Mouse (Mus musculus) spleen, postnatal 14 days (tissue): Measurements from ENCODE around the gene Cinp.

Source experiments
- DNase-seq, 2 experiments: peaks; one replicate each; pipeline ENCODE4 v3.0.0; 2021 to 2022; ENCODE audit warnings: low spot score in 2 of 2

The Cinp gene

GRCm38 (mm10) chr12:110835182-110835581, 53.8 kb downstream of the Cinp start:
- no peak for DNase-seq

DNA sequence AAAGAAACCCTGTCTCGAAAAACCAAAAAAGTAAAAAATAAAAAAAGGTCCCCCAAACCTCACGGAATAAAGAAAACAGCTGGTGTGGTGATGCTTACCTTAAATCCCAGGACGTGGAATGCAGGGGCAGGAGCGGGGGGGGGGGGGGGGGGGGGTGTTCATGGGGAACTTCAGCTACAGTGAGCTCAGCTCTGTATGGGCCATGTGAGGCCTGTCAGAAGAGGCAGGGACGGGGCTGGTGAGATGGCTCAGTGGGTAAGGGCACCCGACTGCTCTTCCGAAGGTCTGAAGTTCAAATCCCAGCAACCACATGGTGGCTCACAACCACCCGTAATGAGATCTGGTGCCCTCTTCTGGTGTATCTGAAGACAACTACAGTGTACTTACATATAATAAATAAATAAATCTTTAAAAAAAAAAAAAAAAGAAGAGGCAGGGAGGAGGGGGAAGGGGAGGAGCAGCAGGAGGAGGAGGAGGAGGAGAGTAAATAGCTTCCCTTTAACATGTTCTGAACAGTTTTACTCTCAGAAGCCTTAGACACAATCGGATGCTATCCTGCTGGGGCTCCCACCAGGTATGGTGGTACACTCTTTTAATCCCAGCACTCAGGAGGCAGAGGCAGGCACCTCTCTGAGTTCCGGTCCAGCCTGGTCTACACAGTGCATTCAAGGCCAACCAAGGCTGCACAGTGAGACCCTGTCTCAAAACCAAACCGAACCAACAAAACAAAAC, 58.5 kb downstream of the Cinp start:
- DNase-seq: no peak

GRCm38 (mm10) chr12:110828908-110829307, 60.0 kb downstream of the Cinp start:
- DNase-seq: no peak
